Mouse (Mus musculus) hindbrain, embryonic 13.5 days (tissue): ENCODE measurements around the gene Trp53i13. TPM values are rescaled to one million over a fixed set of nuclear protein-coding genes. Genes with fewer than 3 reads are reported as not detected.
A peak's percentile ranks its signal among the peaks of the same experiment; 100 is the strongest.
"Not testable (repeated sequence)": the region's sequence is repeated elsewhere in the genome, so short reads cannot be mapped to it uniquely, and the experiment has no call there.

Experiments
- ATAC-seq: fragments of 200-750 bp; cut with Nextera tagmentation; 2 replicates; pipeline ENCODE4 v1.8.0; 2017; ENCODE audit warnings: moderate TSS enrichment; ENCODE audit not compliant: low FRiP score
- H3K27ac ChIP-seq: fragments of 300-500 bp; sonication (generic); 2 replicates; pipeline ENCODE4 v1.5.1; 2015; ENCODE audit warnings: inconsistent platforms, mild to moderate bottlenecking, moderate library complexity
- H3K27me3 ChIP-seq: fragments of 300-500 bp; sonication (generic); 2 replicates; pipeline ENCODE4 v1.6.1; 2015; ENCODE audit warnings: mild to moderate bottlenecking, inconsistent platforms
- H3K36me3 ChIP-seq: fragments of 300-500 bp; sonication (generic); 2 replicates; pipeline ENCODE4 v1.6.1; 2015; ENCODE audit warnings: mild to moderate bottlenecking, inconsistent platforms
- H3K4me1 ChIP-seq: fragments of 300-500 bp; sonication (generic); replicated peaks from 2 replicates; pipeline ENCODE4 v1.6.1; 2015; ENCODE audit warnings: inconsistent platforms
- H3K4me2 ChIP-seq: fragments of 300-500 bp; sonication (generic); 2 replicates; pipeline ENCODE4 v1.6.1; 2015; ENCODE audit warnings: inconsistent platforms, mild to moderate bottlenecking, moderate library complexity
- H3K4me3 ChIP-seq: fragments of 300-500 bp; sonication (generic); 2 replicates; pipeline ENCODE4 v1.5.1; 2015; ENCODE audit warnings: mild to moderate bottlenecking, inconsistent platforms
- H3K9ac ChIP-seq: fragments of 300-500 bp; sonication (generic); 2 replicates; pipeline ENCODE4 v1.6.1; 2015; ENCODE audit warnings: mild to moderate bottlenecking, inconsistent platforms
- H3K9me3 ChIP-seq: fragments of 300-500 bp; sonication (generic); 2 replicates; pipeline ENCODE4 v1.6.1; 2016; ENCODE audit warnings: inconsistent platforms
- WGBS: fragments of 180-500 bp; shearing (Covaris S2); methylation state at CpG from one replicate; pipeline ENCODE4 v1.1.7; 2015; 5-methylcytosine and 5-hydroxymethylcytosine counted together
- polyA plus RNA-seq: library from polyadenylated mRNA; unstranded; fragments of >200 nt; fragmentation: Nextera tagmentation; extraction: Ambion mirVana; gene quantifications from 2 replicates; pipeline ENCODE4 v1.2.1, GENCODE M21; 2015

The Trp53i13 gene
- 14.9 and 15.5 TPM in 2 replicates for polyA plus RNA-seq

GRCm38 (mm10) chr11:77515637-77516552 lies at the start of gene Trp53i13:
Gene Trp53i13 (minus strand): TSS chr11:77515980.
- Histone ChIP-seq H3K27me3 (peaks cover 48% of the 10 kb centered on the region), H3K27ac (no peak within 1 kb of the TSS), H3K9me3 (no peaks in the 10 kb centered on the region), H3K4me2 (peak within 1 kb of the TSS; percentile 96), H3K36me3 (no peaks in the 10 kb centered on the region), H3K4me3 (peak within 1 kb of the TSS; percentile 51), H3K4me1 (peaks cover 61% of the 10 kb centered on the region), H3K9ac (peak within 1 kb of the TSS; percentile 71)
- 0 out of 2 replicates have a peak, but pooled peaks have one; percentile 21 for ATAC-seq
- 6% methylated on average over 39 of the region's 39 CpGs for WGBS

GRCm38 (mm10) chr11:77545261-77545660 lies 29.5 kb upstream of the Trp53i13 start:
- no peaks in the 10 kb centered on the region for H3K4me1 ChIP-seq
- no peak overlapping the region for H3K4me3 ChIP-seq
- H3K4me2 ChIP-seq = no peak overlapping the region
- no peaks in the 10 kb centered on the region for H3K9me3 ChIP-seq
- H3K27ac ChIP-seq = no peak overlapping the region
- 95% methylated on average over 7 of the region's 7 CpGs for WGBS
- H3K27me3 ChIP-seq = no peaks in the 10 kb centered on the region
- no peak overlapping the region for H3K9ac ChIP-seq
- ATAC-seq = no peak
- H3K36me3 ChIP-seq = peaks cover 80% of the 10 kb centered on the region

GRCm38 (mm10) chr11:77532202-77532846 lies 16.5 kb upstream of the Trp53i13 start:
- Histone ChIP-seq H3K9ac (no peak overlapping the region), H3K27me3 (no peaks in the 10 kb centered on the region), H3K4me1 (no peaks in the 10 kb centered on the region), H3K9me3 (no peaks in the 10 kb centered on the region), H3K27ac (no peak overlapping the region), H3K36me3 (peaks cover 18% of the 10 kb centered on the region), H3K4me2 (no peak overlapping the region), H3K4me3 (no peak overlapping the region)
- ATAC-seq = no peak
- WGBS = 83% methylated on average over 4 of the region's 4 CpGs

- Histone ChIP-seq H3K4me1 (no peaks in the 10 kb centered on the region), H3K4me2 (no peak overlapping the region), H3K9ac (no peak overlapping the region), H3K36me3 (peaks cover 9% of the 10 kb centered on the region), H3K4me3 (no peak overlapping the region), H3K27me3 (no peaks in the 10 kb centered on the region), H3K9me3 (no peaks in the 10 kb centered on the region), H3K27ac (no peak overlapping the region)
- 96% methylated on average over 2 of the region's 2 CpGs for WGBS
- ATAC-seq = no peak
These were observed 15.1 kb upstream of the Trp53i13 start for GRCm38 (mm10) chr11:77530862-77531261.

- 93% methylated on average over 3 of the region's 3 CpGs for WGBS
- no peak overlapping the region for H3K27ac ChIP-seq
- no peak overlapping the region for H3K4me3 ChIP-seq
- no peaks in the 10 kb centered on the region for H3K4me1 ChIP-seq
- H3K4me2 ChIP-seq = no peak overlapping the region
- peaks cover 5% of the 10 kb centered on the region for H3K36me3 ChIP-seq
- H3K9ac ChIP-seq = no peak overlapping the region
- no peak for ATAC-seq
- H3K27me3 ChIP-seq = no peaks in the 10 kb centered on the region
- H3K9me3 ChIP-seq = no peaks in the 10 kb centered on the region
These were observed 13.9 kb upstream of the Trp53i13 start for GRCm38 (mm10) chr11:77529644-77530043.

GRCm38 (mm10) chr11:77528420-77528819 lies 12.6 kb upstream of the Trp53i13 start:
- H3K9me3 ChIP-seq, H3K4me3 ChIP-seq, H3K36me3 ChIP-seq, ATAC-seq, H3K27ac ChIP-seq, H3K4me2 ChIP-seq, H3K9ac ChIP-seq, H3K4me1 ChIP-seq, H3K27me3 ChIP-seq: not testable (repeated sequence)
- WGBS = 90% methylated on average over 3 of the region's 3 CpGs

GRCm38 (mm10) chr11:77525804-77526486 lies 10.2 kb upstream of the Trp53i13 start:
- WGBS = 77% methylated on average over 3 of the region's 3 CpGs
- Histone ChIP-seq H3K27ac (no peak overlapping the region), H3K27me3 (no peaks in the 10 kb centered on the region), H3K4me3 (no peak overlapping the region), H3K9me3 (no peaks in the 10 kb centered on the region), H3K4me1 (0 out of 2 replicates have a peak, but pooled peaks cover 3% of the 10 kb centered on the region), H3K4me2 (no peak overlapping the region), H3K9ac (no peak overlapping the region), H3K36me3 (peaks cover 5% of the 10 kb centered on the region; the same call in 1 of the 2 replicates)
- ATAC-seq = no peak

GRCm38 (mm10) chr11:77520601-77521529 lies 5.1 kb upstream of the Trp53i13 start:
- no peak overlapping the region for H3K4me3 ChIP-seq
- ATAC-seq = no peak
- H3K27me3 ChIP-seq = peaks cover 19% of the 10 kb centered on the region
- H3K4me2 ChIP-seq = no peak overlapping the region
- H3K4me1 ChIP-seq = peaks cover 29% of the 10 kb centered on the region
- no peak overlapping the region for H3K27ac ChIP-seq
- no peaks in the 10 kb centered on the region for H3K36me3 ChIP-seq
- H3K9ac ChIP-seq = no peak overlapping the region
- 51% methylated on average over 5 of the region's 5 CpGs for WGBS
- no peaks in the 10 kb centered on the region for H3K9me3 ChIP-seq

- no peak within 1 kb of the TSS for H3K4me3 ChIP-seq
- H3K27me3 ChIP-seq = peaks cover 37% of the 10 kb centered on the region
- H3K4me1 ChIP-seq = peaks cover 48% of the 10 kb centered on the region
- 73% methylated on average over 5 of the region's 5 CpGs for WGBS
- no peaks in the 10 kb centered on the region for H3K36me3 ChIP-seq
- no peaks in the 10 kb centered on the region for H3K9me3 ChIP-seq
- no peak for ATAC-seq
- no peak within 1 kb of the TSS for H3K4me2 ChIP-seq
- no peak within 1 kb of the TSS; the same call in 1 of the 2 replicates for H3K9ac ChIP-seq
- H3K27ac ChIP-seq = peak within 1 kb of the TSS; percentile 8
These were observed 3.3 kb upstream of the Trp53i13 start, which contains the start of gene Gm10392 for GRCm38 (mm10) chr11:77519043-77519442. Gene Gm10392 (minus strand): TSS chr11:77519198.

GRCm38 (mm10) chr11:77518051-77518798 lies 2.4 kb upstream of the Trp53i13 start:
- H3K4me2 ChIP-seq = no peak overlapping the region
- no peak overlapping the region for H3K4me3 ChIP-seq
- no peaks in the 10 kb centered on the region for H3K9me3 ChIP-seq
- H3K27ac ChIP-seq = peak overlapping the region; percentile 8
- peaks cover 55% of the 10 kb centered on the region for H3K4me1 ChIP-seq
- peaks cover 44% of the 10 kb centered on the region for H3K27me3 ChIP-seq
- H3K9ac ChIP-seq = no peak overlapping the region; the same call in 1 of the 2 replicates
- ATAC-seq = no peak
- 76% methylated on average over 27 of the region's 27 CpGs for WGBS
- no peaks in the 10 kb centered on the region for H3K36me3 ChIP-seq
